Mouse (Mus musculus): ENCODE data around the gene Lrrc30.

Lrrc30 gene

DNA sequence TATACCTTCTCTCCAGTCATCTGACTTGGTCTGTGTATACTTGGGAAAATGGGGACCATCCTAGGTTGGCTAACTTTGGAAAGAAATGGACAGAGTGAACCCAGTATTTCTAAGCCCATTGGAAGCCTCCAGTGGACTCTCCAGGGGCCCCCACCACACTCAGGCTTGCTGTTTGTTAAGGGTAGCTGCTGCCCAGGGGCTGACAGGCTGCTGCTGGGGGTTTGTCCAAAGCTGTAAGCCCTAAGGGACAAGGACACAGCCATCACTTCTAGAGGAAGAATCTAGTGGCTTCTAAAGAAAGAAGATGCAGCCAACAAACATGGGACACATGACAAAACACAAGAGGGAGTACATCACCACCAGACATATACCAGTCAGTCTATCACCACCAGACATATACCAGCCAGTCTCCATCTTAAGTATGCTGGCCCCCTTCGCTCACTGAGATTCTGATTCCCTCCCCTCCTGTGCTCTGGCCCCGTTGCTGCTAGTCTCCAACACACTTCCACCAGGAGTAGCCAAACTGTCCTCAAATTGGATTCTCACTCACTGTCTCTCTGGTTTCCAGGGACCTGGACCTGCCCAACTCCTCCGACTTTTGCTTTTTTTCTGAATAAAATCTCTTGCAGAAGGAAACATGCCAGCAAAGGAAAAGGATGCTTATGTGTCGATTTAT is 49.7 kb downstream of the Lrrc30 start:
- DNase-seq: no peak

DNA sequence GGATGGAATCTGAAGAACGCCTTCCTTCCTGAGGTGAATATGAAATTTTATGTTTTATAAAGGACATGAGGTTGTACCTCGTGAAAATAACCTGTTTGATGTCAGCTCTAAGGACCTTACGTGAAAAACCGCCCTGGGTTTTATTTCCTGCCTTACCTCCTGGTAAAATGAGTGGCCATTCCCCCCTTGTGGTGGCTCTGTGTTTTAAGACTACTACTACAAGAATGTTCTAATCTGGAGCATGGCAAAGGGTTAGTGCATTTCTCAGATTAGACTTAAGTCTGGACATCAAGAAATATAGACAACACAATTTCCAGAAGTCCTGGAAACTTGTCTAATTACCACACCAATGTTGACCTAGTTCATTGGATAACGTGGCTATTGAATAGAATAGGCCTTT is 50.7 kb downstream of the Lrrc30 start:
- no peak for DNase-seq
